Mouse (Mus musculus) mature B cell (primary cell): Measurements from ENCODE around the gene Olfr1382.
"Not testable (repeated sequence)": the region's sequence is repeated elsewhere in the genome, so short reads cannot be mapped to it uniquely, and the experiment has no call there.

Experiments used
- in situ Hi-C: fragments of 300-500 bp; cut with MboI; formaldehyde crosslinking; loops from 2 replicates; pipeline ENCODE4 v1.14.3; 2019

The Olfr1382 gene

GRCm38 (mm10) chr11:49527947-49528346 lies at the start of gene Olfr1382:
Gene Olfr1382 (plus strand): TSS chr11:49528247.
- in situ Hi-C loops: no loop called here

GRCm38 (mm10) chr11:49485973-49486372 lies 42.1 kb upstream of the Olfr1382 start:
- in situ Hi-C loops: no loop called here

GRCm38 (mm10) chr11:49488770-49489169 lies 39.3 kb upstream of the Olfr1382 start, which contains the start of gene Olfr1385:
Gene Olfr1385 (plus strand): TSS chr11:49489070.
- in situ Hi-C loops: not testable (repeated sequence)

- in situ Hi-C loops: no loop called here
Observed at GRCm38 (mm10) chr11:49518086-49518485, 10.0 kb upstream of the Olfr1382 start.

- in situ Hi-C loops: no loop called here
Observed at GRCm38 (mm10) chr11:49519348-49519747, 8.7 kb upstream of the Olfr1382 start, which contains the start of gene Olfr1383. Gene Olfr1383 (plus strand): TSS chr11:49519648.

GRCm38 (mm10) chr11:49532761-49533160 lies 4.7 kb downstream of the Olfr1382 start:
- in situ Hi-C loops: no loop called here

- in situ Hi-C loops: not testable (repeated sequence)
Observed at GRCm38 (mm10) chr11:49536631-49537030, 8.6 kb downstream of the Olfr1382 start.

GRCm38 (mm10) chr11:49543149-49543548 lies 15.1 kb downstream of the Olfr1382 start, which contains the start of gene Olfr1381:
Gene Olfr1381 (plus strand): TSS chr11:49543449.
- in situ Hi-C loops: not testable (repeated sequence)

GRCm38 (mm10) chr11:49554033-49554432 lies 26.0 kb downstream of the Olfr1382 start:
- in situ Hi-C loops: not testable (repeated sequence)

- in situ Hi-C loops: not testable (repeated sequence)
Observed at GRCm38 (mm10) chr11:49556578-49556977, 28.5 kb downstream of the Olfr1382 start, which contains the start of gene Olfr1380. Gene Olfr1380 (plus strand): TSS chr11:49556878.

GRCm38 (mm10) chr11:49575054-49575453 lies 47.0 kb downstream of the Olfr1382 start:
- in situ Hi-C loops: not testable (repeated sequence)

GRCm38 (mm10) chr11:49580452-49580851 lies 52.4 kb downstream of the Olfr1382 start:
- in situ Hi-C loops: not testable (repeated sequence)
